Mouse (Mus musculus): ENCODE data around the gene Cd300e.
A peak's percentile ranks its signal among the peaks of the same experiment; 100 is the strongest.

DNA sequence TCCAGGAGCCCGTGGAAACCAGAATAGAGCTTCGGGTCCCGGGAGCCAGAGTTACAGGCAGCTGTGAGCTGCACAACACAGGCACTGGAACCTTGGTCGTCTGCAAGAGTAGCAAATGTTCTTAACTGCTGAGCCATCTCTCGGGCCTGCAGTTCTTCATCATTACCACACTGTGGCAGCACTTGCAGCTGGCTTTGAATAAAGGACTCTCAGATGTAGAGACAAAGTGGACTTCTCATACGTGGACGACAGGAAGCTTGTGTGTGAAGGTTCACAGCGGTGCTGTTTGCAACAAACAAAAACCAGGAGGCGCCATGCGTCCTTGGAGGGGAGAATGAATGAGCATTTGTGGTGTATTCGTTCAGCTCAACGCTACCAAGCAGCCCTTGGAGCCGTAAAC, 18.9 kb upstream of the Cd300e start:
- peak; percentile 90 for TF ChIP-seq CTCF (IDR thresholded peaks at IDR 0.05; ENCODE audit: low read depth)
- TF ChIP-seq EP300 (optimal IDR thresholded peaks at IDR 0.05) = no peak

All from stomach, postnatal 0 days (tissue).